Mouse (Mus musculus) heart, embryonic 14.5 days (tissue): ENCODE measurements around the gene Agr2. TPM values are rescaled to one million over a fixed set of nuclear protein-coding genes. Genes with fewer than 3 reads are reported as not detected.

Experiments
- ATAC-seq: fragments of 200-750 bp; cut with Nextera tagmentation; 2 replicates; pipeline ENCODE4 v1.8.0; 2017; ENCODE audit warnings: low read depth, moderate TSS enrichment; ENCODE audit not compliant: insufficient number of reproducible peaks, insufficient read depth, low FRiP score
- H3K27ac ChIP-seq, 2 experiments: fragments of 200-500 bp in 1 of 2; fragments of 300-500 bp in 1 of 2; sonication (generic) in 1 of 2; replicated peaks in 1 of 2; 2 replicates each; pipeline ENCODE4 v1.5.1; 2012 to 2014; ENCODE audit warnings: low read depth in 2 of 2, low read length in 2 of 2, control low read depth in 1 of 2, mild to moderate bottlenecking in 1 of 2, mixed read lengths in 1 of 2; ENCODE audit not compliant: control insufficient read depth in 1 of 2, insufficient read depth in 1 of 2
- H3K27me3 ChIP-seq: fragments of 300-500 bp; sonication (generic); 2 replicates; pipeline ENCODE4 v1.6.1; 2014; ENCODE audit warnings: mild to moderate bottlenecking, low read length, control low read depth; ENCODE audit not compliant: control insufficient read depth, insufficient read depth
- H3K36me3 ChIP-seq: fragments of 300-500 bp; sonication (generic); 2 replicates; pipeline ENCODE4 v1.6.1; 2014; ENCODE audit warnings: mild to moderate bottlenecking, control low read depth, low read length, mixed read lengths; ENCODE audit not compliant: control insufficient read depth, insufficient read depth
- H3K4me1 ChIP-seq, 2 experiments: fragments of 200-500 bp in 1 of 2; fragments of 300-500 bp in 1 of 2; sonication (generic) in 1 of 2; 2 replicates each; pipeline ENCODE4 v1.6.1; 2012 to 2014; ENCODE audit warnings: low read length in 2 of 2, control low read depth in 1 of 2, mixed read lengths in 1 of 2; ENCODE audit not compliant: control insufficient read depth in 2 of 2, insufficient read depth in 2 of 2
- H3K4me2 ChIP-seq: fragments of 300-500 bp; sonication (generic); 2 replicates; pipeline ENCODE4 v1.6.1; 2014; ENCODE audit warnings: mild to moderate bottlenecking, low read length
- H3K4me3 ChIP-seq, 2 experiments: fragments of 200-500 bp in 1 of 2; fragments of 300-500 bp in 1 of 2; sonication (generic) in 1 of 2; 2 replicates each; pipeline ENCODE4 v1.5.1; 2012 to 2014; ENCODE audit warnings: low read length in 2 of 2, mild to moderate bottlenecking in 2 of 2, control low read depth in 1 of 2, low read depth in 1 of 2, moderate library complexity in 1 of 2; ENCODE audit not compliant: control insufficient read depth in 1 of 2, insufficient read depth in 1 of 2
- H3K9ac ChIP-seq: fragments of 300-500 bp; sonication (generic); 2 replicates; pipeline ENCODE4 v1.6.1; 2014; ENCODE audit warnings: mild to moderate bottlenecking, low read length
- H3K9me3 ChIP-seq: fragments of 300-500 bp; sonication (generic); 2 replicates; pipeline ENCODE4 v1.6.1; 2016; ENCODE audit warnings: low read length, control low read depth; ENCODE audit not compliant: control insufficient read depth
- WGBS: fragments of 180-500 bp; shearing (Covaris S2); extraction: QIAGEN DNeasy Blood & Tissue Kit; methylation state at CpG from one replicate; pipeline ENCODE4 v1.1.7; 2014; 5-methylcytosine and 5-hydroxymethylcytosine counted together
- polyA plus RNA-seq: library from polyadenylated mRNA; unstranded; fragments of >200 nt; fragmentation: Nextera tagmentation; extraction: Ambion mirVana; gene quantifications from 2 replicates; pipeline ENCODE4 v1.2.1, GENCODE M21; 2014

The Agr2 gene
- polyA plus RNA-seq, 1 experiment from 2014 or later: 0.62 TPM

DNA sequence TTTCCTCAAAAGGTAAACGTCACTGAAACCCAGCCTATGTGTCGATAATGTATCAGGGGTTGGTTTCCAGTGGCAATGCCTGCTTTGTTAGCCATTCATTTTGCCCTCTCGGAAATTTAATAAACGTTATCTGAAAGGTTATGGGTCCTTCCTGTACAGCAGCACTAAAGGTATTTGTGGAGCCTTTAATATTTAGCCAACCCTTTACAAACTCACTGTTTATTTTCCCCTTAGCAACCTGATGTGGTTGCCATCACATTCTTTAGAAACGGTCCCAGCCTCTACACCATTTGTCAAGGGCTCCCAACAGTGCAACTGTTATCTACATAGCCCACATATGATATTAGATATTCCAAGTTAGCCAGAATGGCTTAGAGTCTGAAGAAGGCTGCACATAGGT, 13.1 kb upstream of the Agr2 start:
- H3K36me3 ChIP-seq: no peaks in the 10 kb centered on the region
- no peak overlapping the region for H3K9ac ChIP-seq
- no peak overlapping the region for H3K4me3 ChIP-seq
- H3K27ac ChIP-seq: no peak overlapping the region
- no peak for ATAC-seq
- no peaks in the 10 kb centered on the region for H3K9me3 ChIP-seq
- WGBS: 68% methylated on average over 5 of the region's 5 CpGs
- H3K4me1 ChIP-seq: peaks cover 2 to 6% of the 10 kb centered on the region in 2 experiments
- no peaks in the 10 kb centered on the region for H3K27me3 ChIP-seq
- no peak overlapping the region for H3K4me2 ChIP-seq

- Histone ChIP-seq H3K9ac (no peak overlapping the region), H3K4me2 (peak overlapping the region; percentile 9; the same call in 1 of the 2 replicates), H3K9me3 (no peaks in the 10 kb centered on the region), H3K4me1 (peaks cover 2 to 6% of the 10 kb centered on the region in 2 experiments), H3K27me3 (no peaks in the 10 kb centered on the region), H3K27ac (no peak overlapping the region), H3K4me3 (no peak overlapping the region), H3K36me3 (no peaks in the 10 kb centered on the region)
- ATAC-seq: peak; percentile 81
- WGBS: 39% methylated on average over 6 of the region's 6 CpGs
Observed at GRCm38 (mm10) chr12:35981732-35982360, 10.9 kb upstream of the Agr2 start.

DNA sequence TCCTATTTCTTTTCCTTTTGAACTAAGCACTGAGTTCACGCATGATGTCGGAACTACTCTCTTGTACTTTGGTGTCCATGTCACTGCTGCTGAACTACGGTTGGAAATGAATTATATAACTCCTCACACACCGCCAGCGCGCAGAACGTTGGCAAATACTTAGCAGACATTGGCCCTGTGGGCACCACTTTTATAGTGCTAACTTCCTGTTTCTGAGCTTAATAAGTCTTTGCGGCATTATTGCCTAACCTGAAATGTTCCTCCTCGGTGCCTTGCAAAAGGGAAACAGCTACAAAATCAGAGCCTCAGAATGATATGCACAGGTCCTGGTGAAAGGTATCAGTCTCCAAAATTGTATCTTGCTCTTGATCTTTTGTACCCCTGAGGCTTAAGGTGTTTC, 9.2 kb upstream of the Agr2 start:
- Histone ChIP-seq H3K9me3 (no peaks in the 10 kb centered on the region), H3K4me2 (no peak overlapping the region), H3K27me3 (no peaks in the 10 kb centered on the region), H3K27ac (no peak overlapping the region), H3K36me3 (no peaks in the 10 kb centered on the region), H3K4me3 (no peak overlapping the region), H3K4me1 (peaks cover 2 to 6% of the 10 kb centered on the region in 2 experiments), H3K9ac (no peak overlapping the region)
- WGBS: 91% methylated on average over 9 of the region's 9 CpGs
- no peak for ATAC-seq

DNA sequence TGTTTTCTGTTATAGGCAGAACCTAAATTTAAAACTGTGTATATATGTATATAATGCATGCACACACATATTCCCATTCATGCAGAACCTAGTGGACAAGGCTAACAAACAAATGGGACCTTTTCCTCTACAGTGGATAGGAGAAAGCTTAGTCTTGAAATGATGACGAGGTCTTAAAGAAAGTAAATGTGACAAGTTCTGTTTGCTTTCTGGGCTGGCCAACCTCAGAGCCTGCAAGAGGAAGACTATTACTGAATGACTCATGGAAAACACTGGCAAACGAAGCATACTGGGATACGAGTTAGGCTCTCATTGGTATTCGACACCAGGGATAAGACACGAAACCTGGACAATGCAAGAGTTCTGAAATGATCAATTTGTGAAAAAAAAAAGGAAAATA, 8.0 kb upstream of the Agr2 start:
- Histone ChIP-seq H3K4me3 (no peak overlapping the region), H3K9ac (no peak overlapping the region), H3K27ac (no peak overlapping the region), H3K4me2 (no peak overlapping the region), H3K4me1 (peaks cover 2 to 6% of the 10 kb centered on the region in 2 experiments), H3K36me3 (no peaks in the 10 kb centered on the region), H3K27me3 (no peaks in the 10 kb centered on the region), H3K9me3 (no peaks in the 10 kb centered on the region)
- 83% methylated on average over 5 of the region's 5 CpGs for WGBS
- ATAC-seq: no peak

GRCm38 (mm10) chr12:35993583-35993982, 876 bp downstream of the Agr2 start:
- Histone ChIP-seq H3K27me3 (no peaks in the 10 kb centered on the region), H3K9ac (no peak overlapping the region), H3K4me2 (no peak overlapping the region), H3K4me1 (no peaks in the 10 kb centered on the region; a peak in 1 of 4 replicates), H3K27ac (no peak overlapping the region), H3K4me3 (no peak overlapping the region), H3K36me3 (no peaks in the 10 kb centered on the region), H3K9me3 (no peaks in the 10 kb centered on the region)
- ATAC-seq: no peak
- WGBS: 63% methylated on average over 3 of the region's 3 CpGs

DNA sequence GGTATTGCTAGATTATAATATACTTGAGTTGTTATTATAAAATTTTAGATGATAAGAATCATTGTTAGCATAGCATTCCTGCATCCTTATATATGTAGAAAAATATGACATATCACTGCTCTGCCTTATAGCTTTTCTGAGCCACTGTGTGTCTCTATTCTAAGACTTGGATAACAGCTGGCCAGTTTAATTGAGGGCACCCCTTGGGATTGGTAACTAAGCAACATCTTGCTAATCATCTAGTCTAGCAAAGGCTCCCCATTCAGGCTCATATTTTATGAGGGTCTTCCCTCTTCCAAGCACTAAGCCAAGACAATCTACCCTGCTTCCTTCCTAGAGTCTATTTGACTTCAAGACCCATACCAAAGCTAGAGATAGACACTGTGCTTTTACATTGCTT, 1.4 kb downstream of the Agr2 start:
- H3K27ac ChIP-seq: no peak overlapping the region
- H3K4me1 ChIP-seq: no peaks in the 10 kb centered on the region; a peak in 1 of 4 replicates
- H3K9me3 ChIP-seq: no peaks in the 10 kb centered on the region
- H3K36me3 ChIP-seq: no peaks in the 10 kb centered on the region
- no peak overlapping the region for H3K9ac ChIP-seq
- no peak overlapping the region for H3K4me3 ChIP-seq
- no peak for ATAC-seq
- H3K4me2 ChIP-seq: no peak overlapping the region
- H3K27me3 ChIP-seq: no peaks in the 10 kb centered on the region

GRCm38 (mm10) chr12:35995799-35996198, 3.1 kb downstream of the Agr2 start:
- 29% methylated on average over 5 of the region's 5 CpGs for WGBS
- no peak overlapping the region for H3K27ac ChIP-seq
- H3K4me2 ChIP-seq: no peak overlapping the region
- no peaks in the 10 kb centered on the region for H3K36me3 ChIP-seq
- no peak overlapping the region for H3K4me3 ChIP-seq
- H3K9me3 ChIP-seq: no peaks in the 10 kb centered on the region
- no peak overlapping the region for H3K9ac ChIP-seq
- no peaks in the 10 kb centered on the region; a peak in 1 of 4 replicates for H3K4me1 ChIP-seq
- H3K27me3 ChIP-seq: no peaks in the 10 kb centered on the region
- ATAC-seq: 0 out of 2 replicates have a peak, but pooled peaks have one; percentile 17

DNA sequence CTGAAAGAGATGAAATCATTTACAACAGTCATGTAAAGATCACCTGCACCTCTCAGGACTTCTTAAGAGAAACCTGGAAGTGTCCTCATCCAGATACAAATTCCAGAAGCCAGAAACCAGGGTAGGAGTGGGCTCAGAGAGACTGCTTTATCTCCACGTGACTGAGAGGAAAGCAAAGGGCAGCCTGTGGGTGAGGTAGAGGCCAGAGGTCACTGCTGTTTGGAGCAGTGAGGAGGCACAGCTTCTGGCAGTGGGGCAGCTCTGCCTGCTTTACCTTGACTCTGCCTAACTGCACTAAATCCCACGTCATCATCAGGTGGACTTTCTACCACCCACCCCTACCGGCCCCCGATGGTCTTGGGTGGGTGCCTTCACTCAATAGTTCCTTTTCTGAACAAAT, 12.0 kb downstream of the Agr2 start:
- Histone ChIP-seq H3K27me3 (no peaks in the 10 kb centered on the region), H3K4me2 (no peak overlapping the region), H3K4me1 (peaks cover 8 to 16% of the 10 kb centered on the region in 2 experiments), H3K9ac (no peak overlapping the region), H3K36me3 (no peaks in the 10 kb centered on the region), H3K9me3 (no peaks in the 10 kb centered on the region), H3K4me3 (no peak overlapping the region), H3K27ac (no peak overlapping the region)
- WGBS: 57% methylated on average over 4 of the region's 4 CpGs
- ATAC-seq: no peak
